In the genomic region with DNA sequence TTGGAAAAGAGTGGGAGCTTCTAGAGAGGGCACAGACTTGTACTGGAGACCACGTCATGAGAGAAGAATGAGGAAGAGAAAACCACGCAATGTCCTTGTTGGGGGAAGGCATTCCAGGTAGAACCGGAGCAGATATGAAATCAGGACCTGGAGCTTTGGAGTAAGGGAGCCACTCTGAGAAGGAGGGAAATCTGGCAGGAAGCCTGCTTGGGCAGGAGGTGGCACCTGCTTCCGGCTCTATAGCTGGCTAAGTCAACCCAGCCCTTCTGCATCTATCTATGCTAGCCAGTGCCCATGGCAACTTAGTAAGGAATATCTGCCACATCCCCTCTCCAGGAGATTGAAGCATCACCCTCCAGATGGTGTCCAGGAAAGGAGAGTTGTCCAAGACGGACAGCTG, we compare ENCODE assay signal across 20 mouse cellular contexts. TPM values are rescaled to one million over a fixed set of nuclear protein-coding genes. Genes with fewer than 3 reads are reported as not detected.
"Had no signal": no experiment of that assay in that cellular context is flagged by ENCODE, and none has a peak within 500 bp of the region (broad histone marks: within the 10 kb centered on the region; RNA-seq: fewer than 3 reads in every experiment).

No protein-coding gene starts in this region.

- H3K9me3 ChIP-seq: liver, embryonic 12.5 days; midbrain, embryonic 10.5 days; neural tube, embryonic 12.5 days; stomach, embryonic 15.5 days had no signal

- ATAC-seq: liver, embryonic 12.5 days; midbrain, embryonic 13.5 days; midbrain, embryonic 16.5 days had no signal

- H3K4me3 ChIP-seq: liver, embryonic 12.5 days; midbrain, embryonic 10.5 days; midbrain, embryonic 13.5 days; myocyte; neural tube, embryonic 12.5 days; stomach, embryonic 15.5 days had no signal

- H3K9ac ChIP-seq: liver, embryonic 12.5 days; liver, embryonic 14.5 days; midbrain, embryonic 13.5 days; neural tube, embryonic 12.5 days; stomach, embryonic 15.5 days had no signal

- DNase-seq: lung, adult 2 months; lung, postnatal 14 days; lung, postnatal 4 days; right cerebral cortex, postnatal 14 days; thymus, adult 18-20 months; thymus, postnatal 14 days; thymus, postnatal 36 days had no signal

- H3K27me3 ChIP-seq: neural tube, embryonic 12.5 days; stomach, embryonic 15.5 days had no signal

- H3K4me1 ChIP-seq: liver, embryonic 12.5 days; stomach, embryonic 15.5 days had no signal

- H3K27ac ChIP-seq: liver, embryonic 12.5 days; liver, embryonic 14.5 days; midbrain, embryonic 10.5 days; midbrain, embryonic 13.5 days; neural tube, embryonic 12.5 days; stomach, embryonic 15.5 days had no signal

- H3K4me2 ChIP-seq: liver, embryonic 12.5 days; midbrain, embryonic 13.5 days; neural tube, embryonic 12.5 days; stomach, embryonic 15.5 days had no signal

- H3K36me3 ChIP-seq: liver, embryonic 12.5 days; midbrain, embryonic 10.5 days; midbrain, embryonic 13.5 days; neural tube, embryonic 12.5 days; stomach, embryonic 15.5 days had no signal

RNA-seq across cellular contexts. Expression of gene Tas1r2, which starts 52.6 kb away (rescaled TPM):
- polyA plus RNA-seq: liver, embryonic 12.5 days; liver, embryonic 14.5 days; liver, embryonic 16.5 days; lung, embryonic 16.5 days; midbrain, embryonic 10.5 days; midbrain, embryonic 13.5 days; midbrain, embryonic 16.5 days; neural tube, embryonic 12.5 days; neural tube, embryonic 14.5 days; spleen, adult 2 months; stomach, embryonic 15.5 days; thymus, postnatal 0 days had no signal
